Mouse (Mus musculus): Measurements from ENCODE around the gene D630023F18Rik.

The D630023F18Rik gene

GRCm38 (mm10) chr1:65109756-65110435 lies 13.1 kb downstream of the D630023F18Rik start:
- DNase-seq, result no peak

- DNase-seq, result no peak
Observed at GRCm38 (mm10) chr1:65109196-65109595, 13.8 kb downstream of the D630023F18Rik start.

- DNase-seq, result no peak
Observed at GRCm38 (mm10) chr1:65107654-65108279, 15.2 kb downstream of the D630023F18Rik start.

- DNase-seq, result no peak
Observed at GRCm38 (mm10) chr1:65103273-65103672, 19.7 kb downstream of the D630023F18Rik start, which contains the start of gene Cryga. TSS of gene Cryga (minus strand) at chr1:65103373.

- no peak for DNase-seq
Observed at GRCm38 (mm10) chr1:65096953-65097352, 26.1 kb downstream of the D630023F18Rik start.

GRCm38 (mm10) chr1:65091566-65091965 lies 31.4 kb downstream of the D630023F18Rik start:
- no peak for DNase-seq

- no peak for DNase-seq
Observed at GRCm38 (mm10) chr1:65090370-65090769, 32.6 kb downstream of the D630023F18Rik start.

- no peak for DNase-seq
Observed at GRCm38 (mm10) chr1:65088567-65089356, 34.3 kb downstream of the D630023F18Rik start.

- DNase-seq, result no peak
Observed at GRCm38 (mm10) chr1:65082188-65082587, 40.8 kb downstream of the D630023F18Rik start, which contains the start of gene Crygb. TSS of gene Crygb (minus strand) at chr1:65082288.

- no peak for DNase-seq
Observed at GRCm38 (mm10) chr1:65075607-65076006, 47.4 kb downstream of the D630023F18Rik start.

- no peak for DNase-seq
Observed at GRCm38 (mm10) chr1:65073589-65073988, 49.4 kb downstream of the D630023F18Rik start, which contains the start of gene Crygc. TSS of gene Crygc (minus strand) at chr1:65073689.

GRCm38 (mm10) chr1:65067842-65068241 lies 55.2 kb downstream of the D630023F18Rik start:
- DNase-seq, result no peak

- DNase-seq, result no peak
Observed at GRCm38 (mm10) chr1:65064201-65064600, 58.8 kb downstream of the D630023F18Rik start.

GRCm38 (mm10) chr1:65063352-65063751 lies 59.7 kb downstream of the D630023F18Rik start, which contains the start of gene Crygd:
TSS of gene Crygd (minus strand) at chr1:65063452.
- DNase-seq, result no peak
